Mouse (Mus musculus): Measurements from ENCODE around the gene Hbs1l.

Hbs1l gene

DNA sequence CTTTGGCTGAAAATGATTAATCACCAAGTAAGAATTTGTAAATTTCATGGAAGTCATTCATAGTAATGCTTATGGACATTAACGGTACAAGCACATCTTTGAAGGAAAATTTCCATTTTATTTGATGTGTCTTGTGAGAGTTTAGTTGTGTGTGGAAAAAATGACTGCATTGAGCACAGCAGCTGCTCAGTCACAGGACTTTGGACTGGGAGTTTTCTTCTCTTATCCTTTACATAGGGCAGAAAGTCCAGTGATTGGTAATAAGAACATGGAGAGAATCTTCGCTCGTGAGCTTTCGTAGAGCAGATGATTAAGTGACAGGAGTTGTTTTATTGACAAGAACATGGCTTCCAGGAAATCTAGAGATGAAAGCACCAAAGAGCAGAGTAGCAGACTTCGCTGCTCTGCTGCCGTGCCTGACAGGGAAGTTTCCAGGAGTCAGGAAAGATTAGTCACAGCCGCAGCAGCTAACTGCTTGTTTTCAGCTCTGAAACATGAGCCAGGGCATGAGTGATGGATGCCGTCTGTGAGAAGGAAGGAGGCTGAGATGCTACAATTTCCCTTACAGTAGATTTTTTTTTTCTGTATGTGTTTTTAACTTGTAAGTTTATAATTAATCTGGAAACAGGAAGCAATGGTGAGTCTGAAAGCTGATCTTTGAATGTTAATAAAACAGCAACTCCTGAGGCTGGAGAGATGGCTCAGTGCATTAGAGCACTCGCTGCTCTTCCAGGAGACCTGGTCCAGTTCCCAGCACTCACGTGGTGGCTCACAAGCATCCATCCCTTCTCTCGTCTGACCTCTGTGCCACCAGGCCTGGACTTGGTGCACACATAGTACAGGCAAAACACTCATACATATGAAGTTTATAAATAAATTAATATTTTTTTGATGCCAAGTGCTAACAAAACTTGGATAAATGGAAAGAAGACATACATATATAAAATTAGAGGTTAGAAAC, 9.2 kb downstream of the Hbs1l start:
- peak; percentile 61 for DNase-seq (ENCODE audit: low read depth)

DNA sequence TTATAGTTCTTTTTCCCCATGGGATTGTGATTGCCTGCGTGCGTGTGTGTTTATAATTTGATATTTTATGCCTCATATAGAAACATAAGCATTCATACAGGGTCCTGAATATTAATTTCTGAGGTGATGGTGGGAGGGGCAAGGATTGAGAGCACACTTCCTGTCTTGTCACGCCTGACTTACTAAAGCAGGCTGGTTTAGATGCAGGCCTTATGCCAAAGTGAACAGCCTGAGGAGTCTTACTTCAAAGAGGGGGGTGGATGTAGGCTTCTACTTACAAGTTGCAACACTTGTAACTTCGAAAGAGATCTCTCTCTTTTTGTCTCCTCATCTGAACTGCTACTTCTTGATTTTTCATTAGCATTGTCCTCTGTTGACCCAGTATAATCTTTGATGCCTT, 18.0 kb downstream of the Hbs1l start:
- no peak for DNase-seq (ENCODE audit: low read depth)

GRCm38 (mm10) chr10:21316123-21316522, 20.3 kb downstream of the Hbs1l start:
- no peak for DNase-seq (ENCODE audit: low read depth)

- DNase-seq (ENCODE audit: low read depth) = no peak
Measured at GRCm38 (mm10) chr10:21318250-21318649, 22.5 kb downstream of the Hbs1l start.

DNA sequence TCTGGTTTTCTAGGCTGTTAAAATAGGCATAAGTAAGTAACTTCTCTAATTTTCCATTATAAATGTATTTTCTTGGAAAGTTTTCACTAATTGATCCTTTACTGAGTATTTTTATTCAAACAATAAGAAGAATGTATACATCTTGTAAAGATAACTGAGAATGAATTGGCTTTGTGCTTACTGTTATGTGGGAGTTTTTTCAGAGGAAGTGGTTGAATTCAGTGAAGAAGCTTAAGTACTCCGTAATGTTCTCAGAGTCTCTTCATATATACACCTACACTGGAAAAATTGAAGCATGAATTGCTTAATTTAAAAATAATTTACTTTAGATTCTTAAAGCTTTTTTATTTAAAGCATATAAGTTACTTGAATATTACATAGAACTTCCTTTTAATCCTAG, 23.2 kb downstream of the Hbs1l start:
- no peak for DNase-seq (ENCODE audit: low read depth)

DNA sequence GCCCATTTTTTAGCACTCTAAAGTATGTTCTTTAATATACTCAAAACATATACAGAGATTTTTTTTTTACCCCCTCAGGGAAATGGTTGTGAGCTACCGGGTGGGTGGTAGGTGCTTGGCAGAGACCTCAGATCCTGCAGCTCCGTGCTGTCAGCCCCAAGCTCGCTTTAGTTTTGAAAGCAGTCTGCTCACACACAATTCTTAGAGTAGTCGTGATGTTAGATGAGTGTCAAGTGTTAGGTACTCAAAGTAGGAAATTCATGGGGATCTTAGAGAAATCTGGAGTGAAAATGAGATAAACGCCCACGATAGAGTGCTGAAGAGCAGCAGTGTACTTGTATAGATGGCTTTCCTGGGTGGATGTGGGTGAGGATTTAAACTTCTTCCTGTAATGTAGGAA, 24.8 kb downstream of the Hbs1l start:
- no peak for DNase-seq (ENCODE audit: low read depth)

DNA sequence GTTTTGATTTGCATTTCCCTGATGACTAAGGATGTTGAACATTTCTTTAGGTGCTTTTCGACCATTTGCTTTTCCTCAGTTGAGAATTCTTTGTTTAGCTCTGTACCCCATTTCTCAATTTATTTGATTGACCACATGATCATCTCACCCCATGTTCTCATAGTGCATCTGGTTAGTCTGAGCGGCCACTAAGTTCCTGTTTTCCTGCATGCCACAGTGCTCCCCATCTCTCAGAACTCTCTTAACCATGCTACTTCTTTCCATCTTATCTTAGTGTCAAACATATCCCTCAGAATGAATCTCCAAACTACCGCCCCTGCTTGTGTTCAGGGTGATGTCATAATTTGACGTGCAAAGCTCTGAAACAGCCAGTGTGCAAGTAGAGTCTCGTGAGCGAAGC, 30.6 kb downstream of the Hbs1l start:
- no peak for DNase-seq (ENCODE audit: low read depth)

DNA sequence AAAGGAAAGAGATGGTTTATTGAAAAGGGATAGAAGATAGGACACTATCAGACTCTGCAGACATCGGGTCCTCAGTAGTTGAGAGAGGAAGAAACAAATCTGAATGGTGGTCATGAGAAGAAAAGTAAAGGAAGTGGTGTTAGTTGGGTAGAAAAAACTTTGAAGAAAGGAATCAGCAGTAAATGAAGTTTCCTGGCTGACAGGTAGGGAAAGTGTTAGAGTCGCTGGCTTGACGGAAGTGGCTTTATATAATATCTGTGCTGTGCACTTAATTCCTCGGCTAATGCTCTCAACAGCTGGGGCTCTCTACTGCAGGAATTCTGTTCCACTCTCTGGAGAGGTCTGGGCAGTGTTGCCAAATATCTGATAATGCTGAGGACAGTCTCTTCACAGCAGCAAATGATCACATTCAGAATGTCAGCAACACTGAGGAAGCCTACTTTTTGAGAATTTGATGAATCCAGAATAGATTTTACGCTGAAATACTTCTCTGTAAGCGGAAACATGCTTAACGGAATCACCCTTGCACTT, 31.9 kb downstream of the Hbs1l start:
- DNase-seq (ENCODE audit: low read depth) = no peak

DNA sequence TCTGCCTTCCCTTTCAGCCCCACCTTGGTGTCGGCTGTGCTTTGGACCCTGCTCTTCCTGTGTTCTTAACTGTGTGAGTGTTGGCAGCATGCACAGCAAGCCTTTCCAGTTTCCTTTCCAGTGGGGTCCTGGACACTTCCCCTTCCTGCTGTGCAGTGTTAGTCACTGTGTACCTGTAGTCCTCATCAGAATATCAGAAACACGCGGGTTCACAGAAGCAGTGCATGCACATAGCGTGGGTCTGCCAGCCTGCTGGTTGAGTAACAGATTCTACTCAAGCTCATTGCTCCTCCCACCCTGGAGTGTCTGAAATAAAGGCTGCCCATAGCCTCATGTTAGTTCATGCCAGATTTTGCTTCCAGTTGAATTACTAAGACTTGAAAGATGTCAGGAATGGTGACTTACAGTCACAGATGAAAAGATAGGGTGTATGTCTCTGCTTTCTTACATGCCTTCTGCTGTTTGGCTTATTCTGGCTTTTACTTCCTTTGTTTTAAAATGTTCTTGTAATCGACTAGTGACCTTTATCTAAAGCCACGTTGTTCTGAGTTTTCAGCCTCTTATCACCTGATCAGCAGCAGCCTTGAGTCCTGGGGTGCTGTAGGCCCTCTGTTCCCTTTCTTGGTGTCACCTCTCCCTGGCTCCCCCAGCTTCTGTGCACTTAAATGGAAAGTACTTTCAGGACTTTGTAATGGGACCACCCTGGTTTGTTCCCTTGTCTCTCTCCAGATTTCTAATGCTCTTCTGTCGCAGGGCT, 38.7 kb downstream of the Hbs1l start:
- DNase-seq (ENCODE audit: low read depth) = peak; percentile 20

GRCm38 (mm10) chr10:21335534-21335933, 39.8 kb downstream of the Hbs1l start:
- DNase-seq (ENCODE audit: low read depth) = no peak

- DNase-seq (ENCODE audit: low read depth) = no peak
Measured at GRCm38 (mm10) chr10:21337191-21337590, 41.4 kb downstream of the Hbs1l start.

DNA sequence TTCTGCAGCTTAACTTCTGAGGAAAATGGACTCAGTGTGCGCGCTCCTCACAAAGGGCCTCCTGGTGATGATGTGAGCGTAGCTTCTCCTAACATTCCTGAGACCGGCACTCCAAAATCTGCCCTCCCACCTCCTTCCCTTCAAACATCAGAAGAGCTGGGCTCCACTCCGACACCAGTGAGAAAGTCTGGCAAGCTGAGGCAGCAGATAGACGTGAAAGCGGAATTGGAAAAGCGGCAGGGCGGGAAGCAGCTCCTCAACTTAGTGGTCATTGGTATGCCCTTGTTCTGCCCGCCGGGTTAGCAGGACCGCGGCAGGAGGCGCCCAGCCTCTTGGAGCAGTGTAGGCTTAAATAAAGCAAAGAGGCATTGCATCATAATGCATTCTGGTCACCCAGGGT, 45.9 kb downstream of the Hbs1l start:
- no peak for DNase-seq (ENCODE audit: low read depth)

DNA sequence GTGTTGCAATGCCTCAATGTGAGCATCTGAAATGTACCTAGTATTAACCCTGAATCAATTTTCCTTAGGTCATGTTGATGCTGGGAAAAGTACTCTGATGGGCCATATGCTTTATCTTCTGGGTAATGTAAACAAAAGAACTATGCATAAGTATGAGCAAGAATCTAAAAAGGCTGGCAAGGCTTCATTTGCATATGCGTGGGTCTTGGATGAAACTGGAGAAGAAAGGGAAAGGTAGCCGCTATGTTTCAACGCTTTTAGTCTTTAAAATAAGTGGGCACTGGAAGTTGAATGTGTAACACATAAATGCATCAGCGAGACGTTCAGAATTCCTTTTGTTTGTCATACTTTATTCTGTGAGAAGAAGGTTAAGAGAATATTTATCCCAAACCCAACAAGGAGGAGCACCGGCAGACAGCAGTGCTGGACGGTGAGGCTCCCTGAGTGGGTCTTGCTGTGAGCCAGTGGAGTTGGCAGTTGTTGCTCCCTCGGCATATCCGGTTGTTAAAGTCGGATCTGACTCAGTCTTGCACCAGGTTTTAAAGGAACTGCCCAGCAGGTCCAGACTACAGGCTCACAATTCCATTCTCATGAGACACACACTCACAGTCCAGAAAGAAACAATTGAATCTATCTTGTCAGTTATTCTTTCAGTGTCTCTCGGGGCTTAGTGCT, 46.7 kb downstream of the Hbs1l start:
- DNase-seq (ENCODE audit: low read depth) = no peak

- no peak for DNase-seq (ENCODE audit: low read depth)
Measured at GRCm38 (mm10) chr10:21347332-21347731, 51.6 kb downstream of the Hbs1l start.

- DNase-seq (ENCODE audit: low read depth) = no peak
Measured at GRCm38 (mm10) chr10:21349449-21349848, 53.7 kb downstream of the Hbs1l start.

DNA sequence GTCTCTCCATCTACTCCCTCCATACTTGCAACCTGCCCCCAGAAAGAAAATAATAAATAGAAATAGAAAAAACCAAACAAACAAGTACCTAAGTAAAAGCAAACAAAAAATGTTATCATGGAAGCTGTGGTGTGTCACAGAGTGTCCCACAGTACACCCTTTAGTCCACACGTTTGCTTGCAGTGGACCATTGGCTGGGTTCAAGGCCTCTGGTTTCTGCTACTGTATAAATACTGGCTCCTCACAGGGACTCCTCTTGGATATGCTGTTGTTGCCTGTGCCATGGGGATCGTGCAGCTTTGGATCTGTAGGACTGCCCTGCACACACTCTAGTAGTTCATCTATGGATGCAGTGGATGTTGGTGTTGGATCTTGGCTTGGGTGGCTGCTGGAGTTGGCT, 54.2 kb downstream of the Hbs1l start:
- no peak for DNase-seq (ENCODE audit: low read depth)

DNA sequence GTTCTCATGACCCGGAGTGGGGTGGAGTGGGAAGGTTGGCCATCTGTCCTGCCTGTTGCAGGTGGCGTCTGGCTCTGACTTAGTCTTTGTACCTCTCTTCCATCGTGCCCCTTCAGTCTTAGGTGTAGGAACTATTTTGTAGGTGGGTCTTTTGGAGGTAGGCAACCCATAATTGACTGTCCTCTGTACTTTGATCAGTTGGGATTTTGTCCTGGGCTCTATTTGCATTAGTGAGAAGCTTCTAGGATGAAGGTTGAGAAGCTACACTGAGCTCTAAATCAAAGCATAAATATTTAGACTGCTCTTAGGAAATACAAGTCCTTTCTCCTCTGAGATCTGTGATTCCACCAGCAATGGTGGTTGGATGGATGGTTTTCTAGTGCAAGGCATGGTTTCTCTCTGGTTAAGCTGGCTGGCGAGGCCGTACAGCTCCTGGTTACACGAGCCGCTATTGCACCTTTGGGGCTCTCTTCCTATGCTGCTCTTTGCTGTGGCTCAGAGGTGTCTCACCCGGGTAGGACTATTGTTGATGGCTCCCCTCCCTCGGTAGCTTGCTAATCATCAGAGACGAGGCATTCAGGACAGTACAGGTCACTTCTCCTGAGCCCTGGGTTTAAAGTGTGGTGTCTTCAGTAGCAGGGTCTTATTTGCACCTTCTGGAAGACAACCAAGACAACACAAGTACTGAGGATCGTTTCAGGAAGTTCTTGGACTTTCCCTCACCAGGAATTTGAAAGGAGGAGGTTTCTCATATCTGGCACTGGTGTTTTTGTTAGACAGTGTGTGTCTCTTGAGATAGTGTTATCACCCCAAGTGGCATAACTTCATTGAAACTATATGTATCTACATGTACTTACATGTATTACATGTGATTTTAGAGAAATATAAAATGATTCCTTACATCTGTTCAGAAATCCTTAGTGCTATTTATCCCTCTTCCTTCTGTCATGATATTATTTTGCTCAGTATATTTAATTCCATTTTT, 55.0 kb downstream of the Hbs1l start:
- DNase-seq (ENCODE audit: low read depth) = no peak

DNA sequence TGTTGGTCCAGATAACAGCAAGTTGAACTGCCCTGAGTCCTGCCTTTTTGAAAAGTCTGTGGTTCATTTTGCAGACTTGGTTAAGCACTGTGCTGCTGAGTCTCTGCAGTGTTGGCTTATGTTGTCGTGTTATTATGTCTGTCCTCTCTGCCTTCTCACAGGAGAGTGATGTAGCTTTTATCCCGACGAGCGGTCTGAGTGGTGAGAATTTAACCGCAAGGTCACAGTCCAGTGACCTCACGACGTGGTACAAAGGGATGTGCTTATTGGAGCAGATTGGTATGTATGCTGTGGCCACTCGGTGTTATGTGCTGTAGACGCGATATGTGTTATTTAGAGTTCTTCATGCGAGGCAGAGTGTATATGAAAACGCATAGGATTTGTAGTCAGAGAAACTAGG, 56.0 kb downstream of the Hbs1l start:
- DNase-seq (ENCODE audit: low read depth) = no peak

GRCm38 (mm10) chr10:21353890-21354289, 58.1 kb downstream of the Hbs1l start:
- no peak for DNase-seq (ENCODE audit: low read depth)

DNA sequence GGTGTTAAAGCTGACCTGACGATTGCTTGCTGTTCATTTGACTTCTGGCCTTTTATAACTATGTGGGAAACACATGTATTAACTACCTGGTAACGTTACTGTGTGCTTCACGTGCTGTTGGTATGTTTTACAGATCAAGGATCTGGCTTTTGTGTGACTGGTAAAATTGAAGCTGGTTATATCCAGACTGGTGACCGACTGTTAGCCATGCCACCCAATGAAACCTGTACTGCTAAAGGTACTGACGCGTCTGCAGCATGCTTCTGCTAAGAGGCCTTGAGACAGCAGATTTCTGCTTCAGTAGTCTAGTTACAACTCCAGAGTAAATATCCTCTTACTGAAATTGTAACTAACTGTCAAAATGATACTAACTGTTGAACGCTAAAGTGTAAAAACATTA, 58.7 kb downstream of the Hbs1l start:
- DNase-seq (ENCODE audit: low read depth) = no peak

DNA sequence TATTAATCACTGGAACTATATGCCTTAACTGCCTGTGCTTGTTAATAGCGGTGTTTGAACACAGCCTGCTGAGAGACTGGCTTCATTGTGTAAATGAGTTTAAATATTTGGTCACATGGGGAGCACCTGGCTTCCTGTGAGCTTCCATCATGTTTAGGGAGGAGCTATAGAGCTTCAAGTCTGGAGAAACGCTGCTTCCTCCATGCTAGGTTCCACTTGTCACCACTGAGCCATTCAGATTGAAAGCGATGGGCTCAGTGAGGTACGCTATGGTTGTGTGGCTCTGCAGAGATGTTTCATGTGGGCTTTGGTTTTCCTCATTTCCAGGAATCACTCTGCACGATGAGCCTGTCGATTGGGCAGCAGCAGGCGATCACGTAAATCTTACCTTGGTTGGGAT, 62.2 kb downstream of the Hbs1l start:
- DNase-seq (ENCODE audit: low read depth) = no peak
